26 mouse cellular contexts compared by ENCODE assay signal in the genomic region with DNA sequence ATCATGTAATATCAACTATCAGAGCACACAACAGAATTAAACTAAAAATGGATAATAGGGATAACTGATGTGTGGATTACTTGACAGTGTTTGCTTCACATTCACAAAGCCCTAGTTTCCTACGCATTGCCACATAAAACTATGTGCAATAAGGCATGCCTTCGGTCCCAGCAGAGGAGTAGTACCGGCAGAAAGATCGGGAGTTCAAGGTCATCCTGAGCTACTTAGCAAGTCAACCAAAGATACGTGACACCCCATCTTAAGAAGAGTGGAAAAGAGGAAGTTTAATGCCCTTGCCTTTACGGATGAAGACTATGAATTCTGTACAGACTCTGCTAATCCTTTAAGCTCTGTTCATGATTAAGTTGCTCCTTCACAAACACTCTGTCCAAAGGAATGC.
"Had no signal": no experiment of that assay in that cellular context is flagged by ENCODE, and none has a peak within 500 bp of the region (broad histone marks: within the 10 kb centered on the region; RNA-seq: fewer than 3 reads in every experiment).

No protein-coding gene starts in this region.

- ATAC-seq: hindbrain, embryonic 16.5 days; inflammation-experienced regulatory T-cells, adult 6 months; intestine, embryonic 15.5 days; intestine, postnatal 0 days had no signal

- H3K9me3 ChIP-seq: heart, embryonic 10.5 days; heart, embryonic 12.5 days; hindbrain, embryonic 10.5 days; hindbrain, embryonic 12.5 days; intestine, embryonic 15.5 days; limb, embryonic 10.5 days; limb, embryonic 12.5 days; liver, embryonic 13.5 days had no signal

- H3K4me3 ChIP-seq: gastrocnemius, adult 2 months; heart, adult 2 months; heart, embryonic 10.5 days; heart, embryonic 12.5 days; hindbrain, embryonic 10.5 days; hindbrain, embryonic 12.5 days; intestine, embryonic 15.5 days; left cerebral cortex, adult 2 months; limb, embryonic 10.5 days; limb, embryonic 12.5 days; liver, embryonic 13.5 days had no signal

- H3K36me3 ChIP-seq: heart, embryonic 10.5 days; heart, embryonic 12.5 days; hindbrain, embryonic 10.5 days; hindbrain, embryonic 12.5 days; intestine, embryonic 15.5 days; limb, embryonic 10.5 days; limb, embryonic 12.5 days; liver, embryonic 13.5 days had no signal

- H3K27me3 ChIP-seq: hindbrain, embryonic 12.5 days; intestine, embryonic 15.5 days; limb, embryonic 12.5 days; liver, embryonic 13.5 days had no signal

- H3K27ac ChIP-seq: gastrocnemius, adult 2 months; heart, adult 2 months; heart, embryonic 10.5 days; hindbrain, embryonic 10.5 days; hindbrain, embryonic 12.5 days; hindbrain, embryonic 14.5 days; intestine, embryonic 15.5 days; left cerebral cortex, adult 2 months; limb, embryonic 10.5 days; limb, embryonic 12.5 days; liver, embryonic 13.5 days had no signal

- DNase-seq: gastrocnemius, adult 2 months; gastrocnemius, postnatal 10 days; gastrocnemius, postnatal 25 days; heart, adult 2 months; heart, postnatal 10 days; heart, postnatal 4 days; kidney, adult 18-20 months; kidney, adult 8-10 months; kidney, postnatal 10 days; kidney, postnatal 25 days; kidney, postnatal 4 days; liver; liver, embryonic 13.5 days had no signal

- H3K4me2 ChIP-seq: heart, embryonic 12.5 days; hindbrain, embryonic 12.5 days; hindbrain, embryonic 14.5 days; intestine, embryonic 15.5 days; limb, embryonic 12.5 days; liver, embryonic 11.5 days; liver, embryonic 13.5 days had no signal

- H3K9ac ChIP-seq: heart, embryonic 12.5 days; hindbrain, embryonic 12.5 days; hindbrain, embryonic 14.5 days; intestine, embryonic 15.5 days; limb, embryonic 12.5 days; liver, embryonic 13.5 days had no signal

- H3K4me1 ChIP-seq: hindbrain, embryonic 12.5 days; intestine, embryonic 15.5 days; limb, embryonic 10.5 days; liver, embryonic 13.5 days had no signal
